Comparison of ENCODE assay signal across 8 mouse cellular contexts in genomic region chr17:32550900-32551770, GRCm38 (mm10). TPM values are rescaled to one million over a fixed set of nuclear protein-coding genes. Genes with fewer than 3 reads are reported as not detected.
DNase-seq lines count a peak whose midpoint lies in the region; ATAC-seq and TF ChIP-seq lines count a peak whose summit lies in the region.

No protein-coding gene starts in this region.

- peak overlapping the region; percentile 51 for H3K4me2 ChIP-seq in forebrain, postnatal 0 days (ENCODE audit: low read depth)

- no peaks in the 10 kb centered on the region for H3K27me3 ChIP-seq in forebrain, postnatal 0 days (ENCODE audit: insufficient read depth, low read length)
- H3K27me3 ChIP-seq in hindbrain, embryonic 10.5 days (ENCODE audit: insufficient read depth, poor library complexity, severe bottlenecking), result no peaks in the 10 kb centered on the region

- H3K4me3 ChIP-seq in forebrain, postnatal 0 days (ENCODE audit: low read depth, low read length), result peak overlapping the region; percentile 26
- peak overlapping the region; percentile 51 for H3K4me3 ChIP-seq in hindbrain, embryonic 10.5 days
- H3K4me3 ChIP-seq in lung, adult 2 months (replicated peaks; ENCODE audit: extremely low read depth, low read depth, low read length), result peak overlapping the region; percentile 16

- peak; percentile 76 for DNase-seq in Muller cell, postnatal 12 days (ENCODE audit: inconsistent ontology term)
- DNase-seq in cerebellum, adult 18-20 months, result peak; percentile 89 to 90
- peak; percentile 89 for DNase-seq in forebrain, postnatal 0 days
- peak; percentile 88 for DNase-seq in hindbrain, embryonic 10.5 days (ENCODE audit: low spot score)
- DNase-seq in layer of hippocampus, adult 8-10 months (ENCODE audit: low spot score in 2 of 2), result peak; percentile 84 to 86
- peak; percentile 46 for DNase-seq in lung, adult 2 months
- DNase-seq in thymus, postnatal 0 days (ENCODE audit: low spot score), result peak; percentile 93

- 12% methylated on average over 20 of the region's 20 CpGs for WGBS in forebrain, postnatal 0 days
- 14% methylated on average over 20 of the region's 20 CpGs for WGBS in hindbrain, embryonic 10.5 days
- WGBS in lung, adult 2 months, result 22% methylated on average over 20 of the region's 20 CpGs

- H3K36me3 ChIP-seq in forebrain, postnatal 0 days (ENCODE audit: insufficient read depth), result no peaks in the 10 kb centered on the region
- no peaks in the 10 kb centered on the region for H3K36me3 ChIP-seq in hindbrain, embryonic 10.5 days

- H3K9me3 ChIP-seq in forebrain, postnatal 0 days (ENCODE audit: low read length), result no peaks in the 10 kb centered on the region
- H3K9me3 ChIP-seq in hindbrain, embryonic 10.5 days, result no peaks in the 10 kb centered on the region

- peak overlapping the region; percentile 39 for H3K9ac ChIP-seq in forebrain, postnatal 0 days

- TF ChIP-seq CTCF in forebrain, postnatal 0 days (IDR thresholded peaks at IDR 0.05; ENCODE audit: low read depth), result peak; percentile 88
- peak; percentile 57 for TF ChIP-seq CTCF in lung, adult 2 months (IDR thresholded peaks at IDR 0.05; ENCODE audit: insufficient read depth, low read length)

- H3K4me1 ChIP-seq in forebrain, postnatal 0 days (ENCODE audit: insufficient read depth), result no peaks in the 10 kb centered on the region
- H3K4me1 ChIP-seq in hindbrain, embryonic 10.5 days (replicated peaks), result peaks cover 8% of the 10 kb centered on the region
- H3K4me1 ChIP-seq in lung, adult 2 months (ENCODE audit: control insufficient read depth, insufficient read depth, low read length), result no peaks in the 10 kb centered on the region

- peak; percentile 97 for ATAC-seq in forebrain, postnatal 0 days
- ATAC-seq in neutrophil, adult 5-6 weeks (ENCODE audit: extremely low read depth, insufficient number of reproducible peaks, low FRiP score, poor library complexity, severe bottlenecking), result 0 out of 2 replicates have a peak, but pooled peaks have one; percentile 23

- TF ChIP-seq POLR2A in lung, adult 2 months (IDR thresholded peaks at IDR 0.05; ENCODE audit: borderline replicate concordance, extremely low read depth, low read depth, low read length), result 0 out of 2 replicates have a peak, but pooled peaks have one; percentile 6

- H3K27ac ChIP-seq in forebrain, postnatal 0 days (ENCODE audit: low read depth, low read length), result no peak overlapping the region
- peak overlapping the region; percentile 81 for H3K27ac ChIP-seq in hindbrain, embryonic 10.5 days

RNA-seq across cellular contexts. Expression of gene Cyp4f16, which starts 14.8 kb away (rescaled TPM):
- 9.8 and 17.5 TPM in 2 replicates for total RNA-seq in forebrain, postnatal 0 days (2014; rRNA removed)
- 11.4 and 11.6 TPM in 2 replicates for polyA plus RNA-seq in forebrain, postnatal 0 days (2015; fragmentation: Nextera tagmentation; extraction: Ambion mirVana)
- 12.9 and 14.4 TPM in 2 replicates for polyA plus RNA-seq in hindbrain, embryonic 10.5 days (2016; fragmentation: Nextera tagmentation; extraction: Ambion mirVana)
- 10 to 100 TPM in 1 of 4 experiments, 1 to 10 TPM in 3; 7.7 to 10.1 (median 7.9) TPM for total RNA-seq in layer of hippocampus, adult 8-10 months (2022)
- 24.2 and 24.3 TPM in 2 replicates for polyA plus RNA-seq in lung, adult 2 months (2012; rRNA removed)
- total RNA-seq in neutrophil, adult 5-6 weeks (2017), result 7.4 and 10.9 TPM in 2 replicates
- polyA plus RNA-seq in thymus, postnatal 0 days (2015; fragmentation: Nextera tagmentation; extraction: Ambion mirVana), result 5.6 and 6.3 TPM in 2 replicates

RNA-seq across cellular contexts. Expression of gene Cyp4f17, which starts 45.3 kb away (rescaled TPM):
- 7.9 and 9.1 TPM in 2 replicates for total RNA-seq in forebrain, postnatal 0 days (2014; rRNA removed)
- polyA plus RNA-seq in forebrain, postnatal 0 days (2015; fragmentation: Nextera tagmentation; extraction: Ambion mirVana), result 4.0 and 8.6 TPM in 2 replicates
- polyA plus RNA-seq in hindbrain, embryonic 10.5 days (2016; fragmentation: Nextera tagmentation; extraction: Ambion mirVana), result 8.0 and 8.9 TPM in 2 replicates
- 1 to 10 TPM; 3.6 to 8.1 (median 5.2) TPM for total RNA-seq in layer of hippocampus, adult 8-10 months (2022)
- polyA plus RNA-seq in lung, adult 2 months (2012; rRNA removed), result 7.8 and 16.8 TPM in 2 replicates
- total RNA-seq in neutrophil, adult 5-6 weeks (2017), result 0.49 and 1.0 TPM in 2 replicates
- 2.2 and 3.0 TPM in 2 replicates for polyA plus RNA-seq in thymus, postnatal 0 days (2015; fragmentation: Nextera tagmentation; extraction: Ambion mirVana)
